Mouse (Mus musculus) forebrain, embryonic 16.5 days (tissue): ENCODE data around the gene Sh2b3. TPM values are rescaled to one million over a fixed set of nuclear protein-coding genes. Genes with fewer than 3 reads are reported as not detected.

Experiments
- ATAC-seq: fragments of 200-750 bp; cut with Nextera tagmentation; 2 replicates; pipeline ENCODE4 v1.8.0; 2017; ENCODE audit warnings: mild to moderate bottlenecking, moderate library complexity
- H3K27ac ChIP-seq: fragments of 300-500 bp; sonication (generic); 2 replicates; pipeline ENCODE4 v1.5.1; 2014; ENCODE audit warnings: low read length, control low read depth
- H3K27me3 ChIP-seq: fragments of 300-500 bp; sonication (generic); replicated peaks from 2 replicates; pipeline ENCODE4 v1.6.1; 2014; ENCODE audit warnings: low read length; ENCODE audit not compliant: control insufficient read depth, insufficient read depth
- H3K36me3 ChIP-seq: fragments of 300-500 bp; sonication (generic); 2 replicates; pipeline ENCODE4 v1.6.1; 2014; ENCODE audit not compliant: control insufficient read depth, insufficient read depth
- H3K4me1 ChIP-seq: fragments of 300-500 bp; sonication (generic); replicated peaks from 2 replicates; pipeline ENCODE4 v1.6.1; 2014; ENCODE audit warnings: low read length; ENCODE audit not compliant: control insufficient read depth, insufficient read depth
- H3K4me2 ChIP-seq: fragments of 300-500 bp; sonication (generic); 2 replicates; pipeline ENCODE4 v1.6.1; 2014; ENCODE audit warnings: mild to moderate bottlenecking, low read length, control low read depth
- H3K4me3 ChIP-seq: fragments of 300-500 bp; sonication (generic); replicated peaks from 2 replicates; pipeline ENCODE4 v1.5.1; 2014; ENCODE audit warnings: mild to moderate bottlenecking, low read length, control low read depth
- H3K9ac ChIP-seq: fragments of 300-500 bp; sonication (generic); replicated peaks from 2 replicates; pipeline ENCODE4 v1.6.1; 2014; ENCODE audit warnings: low read depth, low read length, control low read depth
- H3K9me3 ChIP-seq: fragments of 300-500 bp; sonication (generic); 2 replicates; pipeline ENCODE4 v1.6.1; 2016; ENCODE audit warnings: low read length; ENCODE audit not compliant: control insufficient read depth
- WGBS: fragments of 180-500 bp; shearing (Covaris S2); extraction: QIAGEN DNeasy Blood & Tissue Kit; methylation state at CpG from one replicate; pipeline ENCODE4 v1.1.7; 2014; 5-methylcytosine and 5-hydroxymethylcytosine counted together
- polyA plus RNA-seq: library from polyadenylated mRNA; unstranded; fragments of >200 nt; fragmentation: Nextera tagmentation; extraction: Ambion mirVana; gene quantifications from 2 replicates; pipeline ENCODE4 v1.2.1, GENCODE M21; 2015

Gene Sh2b3
- polyA plus RNA-seq, 1 experiment from 2014 or later = 5.9 TPM

- 77% methylated on average over 5 of the region's 5 CpGs for WGBS
- H3K27ac ChIP-seq = no peak overlapping the region
- H3K4me1 ChIP-seq = no peaks in the 10 kb centered on the region
- H3K27me3 ChIP-seq = no peaks in the 10 kb centered on the region
- no peak overlapping the region for H3K9ac ChIP-seq
- no peaks in the 10 kb centered on the region for H3K36me3 ChIP-seq
- H3K4me3 ChIP-seq = no peak overlapping the region
- H3K9me3 ChIP-seq = no peaks in the 10 kb centered on the region
- no peak for ATAC-seq
- H3K4me2 ChIP-seq = no peak overlapping the region
These were observed 30.5 kb upstream of the Sh2b3 start for GRCm38 (mm10) chr5:121867963-121868362.

- no peak overlapping the region for H3K9ac ChIP-seq
- H3K27me3 ChIP-seq = no peaks in the 10 kb centered on the region
- no peak overlapping the region for H3K4me3 ChIP-seq
- ATAC-seq = no peak
- peaks cover 6% of the 10 kb centered on the region for H3K36me3 ChIP-seq
- 12% methylated on average over 7 of the region's 11 CpGs for WGBS
- H3K27ac ChIP-seq = no peak overlapping the region
- no peak overlapping the region for H3K4me2 ChIP-seq
- H3K4me1 ChIP-seq = no peaks in the 10 kb centered on the region
- H3K9me3 ChIP-seq = 0 out of 2 replicates have a peak, but pooled peaks cover 2% of the 10 kb centered on the region
These were observed 26.9 kb upstream of the Sh2b3 start for GRCm38 (mm10) chr5:121864330-121864729.

GRCm38 (mm10) chr5:121861964-121862363 is 24.5 kb upstream of the Sh2b3 start:
- Histone ChIP-seq H3K4me1 (no peaks in the 10 kb centered on the region), H3K4me3 (no peak overlapping the region), H3K9me3 (0 out of 2 replicates have a peak, but pooled peaks cover 2% of the 10 kb centered on the region), H3K27me3 (no peaks in the 10 kb centered on the region), H3K27ac (no peak overlapping the region), H3K9ac (no peak overlapping the region), H3K4me2 (no peak overlapping the region), H3K36me3 (peaks cover 6% of the 10 kb centered on the region)
- WGBS = 60% methylated on average over 5 of the region's 5 CpGs
- ATAC-seq = no peak

- no peaks in the 10 kb centered on the region for H3K27me3 ChIP-seq
- no peak overlapping the region for H3K27ac ChIP-seq
- H3K36me3 ChIP-seq = peaks cover 8% of the 10 kb centered on the region
- H3K4me1 ChIP-seq = peaks cover 10% of the 10 kb centered on the region; the same call in 1 of the 2 replicates
- WGBS = 93% methylated on average over 12 of the region's 12 CpGs
- no peak overlapping the region for H3K4me3 ChIP-seq
- H3K9ac ChIP-seq = no peak overlapping the region
- no peak for ATAC-seq
- no peak overlapping the region for H3K4me2 ChIP-seq
- H3K9me3 ChIP-seq = 0 out of 2 replicates have a peak, but pooled peaks cover 2% of the 10 kb centered on the region
These were observed 21.0 kb upstream of the Sh2b3 start for GRCm38 (mm10) chr5:121858427-121858826.

GRCm38 (mm10) chr5:121856740-121857139 is 19.3 kb upstream of the Sh2b3 start:
- ATAC-seq = no peak
- Histone ChIP-seq H3K36me3 (peaks cover 21% of the 10 kb centered on the region), H3K4me3 (no peak overlapping the region), H3K4me2 (no peak overlapping the region), H3K4me1 (peaks cover 10% of the 10 kb centered on the region; the same call in 1 of the 2 replicates), H3K27ac (no peak overlapping the region), H3K9ac (no peak overlapping the region), H3K9me3 (0 out of 2 replicates have a peak, but pooled peaks cover 2% of the 10 kb centered on the region), H3K27me3 (no peaks in the 10 kb centered on the region)
- WGBS = 91% methylated on average over 11 of the region's 11 CpGs

- Histone ChIP-seq H3K9me3 (no peaks in the 10 kb centered on the region), H3K36me3 (peaks cover 15% of the 10 kb centered on the region), H3K27me3 (no peaks in the 10 kb centered on the region), H3K9ac (no peak overlapping the region), H3K4me1 (peaks cover 25% of the 10 kb centered on the region), H3K4me2 (no peak overlapping the region), H3K27ac (no peak overlapping the region), H3K4me3 (no peak overlapping the region)
- 38% methylated on average over 10 of the region's 10 CpGs for WGBS
- ATAC-seq = no peak
These were observed 17.3 kb upstream of the Sh2b3 start for GRCm38 (mm10) chr5:121854768-121855167.

DNA sequence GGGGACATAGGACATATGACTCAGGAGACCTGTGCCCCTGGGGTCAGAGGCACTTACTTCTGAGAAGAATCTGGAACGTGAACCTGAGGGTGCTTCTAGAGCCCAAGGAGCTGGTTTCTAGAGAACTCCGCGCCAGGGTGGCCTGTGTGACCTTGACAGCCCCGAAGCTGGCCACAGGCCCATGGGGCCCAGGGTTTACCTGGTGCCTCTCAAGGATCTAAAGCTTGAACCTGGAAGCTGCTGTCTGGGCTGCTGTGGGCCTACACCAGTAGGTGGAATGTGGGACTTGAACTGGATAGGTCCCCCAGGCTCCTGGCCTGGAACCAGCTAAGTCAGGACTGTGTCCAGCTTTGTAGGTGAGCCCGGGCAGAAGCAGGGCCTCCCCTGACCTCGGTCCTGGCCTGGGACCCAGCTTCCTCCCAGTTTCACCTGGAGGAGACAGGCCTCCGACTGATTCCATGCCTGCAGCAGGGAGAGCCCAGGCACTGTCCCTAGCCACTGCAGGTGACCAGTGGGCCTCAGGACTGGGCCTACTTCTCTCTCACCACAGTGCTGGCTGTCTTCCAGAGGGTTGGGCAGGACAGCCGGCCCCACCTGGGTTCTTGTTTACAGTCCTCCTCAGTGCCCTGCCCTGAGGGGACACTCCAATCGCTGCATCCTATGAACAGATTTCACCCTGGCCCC is 16.1 kb upstream of the Sh2b3 start:
- H3K4me2 ChIP-seq = no peak overlapping the region
- 84% methylated on average over 9 of the region's 9 CpGs for WGBS
- no peak overlapping the region for H3K27ac ChIP-seq
- H3K9me3 ChIP-seq = no peaks in the 10 kb centered on the region
- H3K9ac ChIP-seq = no peak overlapping the region
- peaks cover 15% of the 10 kb centered on the region for H3K36me3 ChIP-seq
- H3K4me1 ChIP-seq = peaks cover 29% of the 10 kb centered on the region
- no peak for ATAC-seq
- H3K27me3 ChIP-seq = no peaks in the 10 kb centered on the region
- H3K4me3 ChIP-seq = no peak overlapping the region

GRCm38 (mm10) chr5:121849478-121850349 is 12.3 kb upstream of the Sh2b3 start:
- 0 out of 2 replicates have a peak, but pooled peaks cover 3% of the 10 kb centered on the region for H3K27me3 ChIP-seq
- 37% methylated on average over 20 of the region's 20 CpGs for WGBS
- H3K36me3 ChIP-seq = peaks cover 15% of the 10 kb centered on the region
- H3K4me1 ChIP-seq = peaks cover 34% of the 10 kb centered on the region
- H3K4me2 ChIP-seq = peak overlapping the region; percentile 60
- no peak for ATAC-seq
- peak overlapping the region; percentile 93 for H3K4me3 ChIP-seq
- H3K9me3 ChIP-seq = no peaks in the 10 kb centered on the region
- H3K27ac ChIP-seq = 0 out of 2 replicates have a peak overlapping the region, but pooled peaks have one; percentile 8
- peak overlapping the region; percentile 87 for H3K9ac ChIP-seq

DNA sequence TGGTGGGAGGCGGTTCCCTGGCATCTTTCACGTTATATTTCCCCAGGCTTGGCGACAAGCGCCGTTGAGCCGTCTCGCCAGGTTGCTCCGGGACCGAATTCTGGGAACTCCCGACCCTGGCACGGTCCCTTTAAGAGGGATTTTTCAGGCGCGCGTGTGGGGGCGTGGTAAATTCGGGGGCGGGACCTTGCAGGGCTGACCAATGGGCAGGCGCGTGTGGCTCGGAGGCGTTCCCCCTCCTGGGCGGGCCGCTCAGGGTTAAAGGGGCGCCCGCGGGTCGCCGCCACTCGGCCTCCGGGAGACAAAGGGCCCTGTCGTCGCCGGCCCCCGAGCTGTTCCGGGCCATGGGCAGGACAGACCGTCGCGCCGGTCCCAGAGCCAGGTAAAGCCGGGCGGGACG is 11.3 kb upstream of the Sh2b3 start, which contains the start of gene Pheta1:
Pheta1 (plus strand) TSS at position 242 of the 400 bp plus-strand sequence.
- Histone ChIP-seq H3K9ac (peak within 1 kb of the TSS; percentile 87), H3K4me2 (peak within 1 kb of the TSS; percentile 60), H3K27me3 (0 out of 2 replicates have a peak, but pooled peaks cover 3% of the 10 kb centered on the region), H3K9me3 (no peaks in the 10 kb centered on the region), H3K36me3 (peaks cover 15% of the 10 kb centered on the region), H3K4me3 (peak within 1 kb of the TSS; percentile 93), H3K27ac (peak within 1 kb of the TSS; percentile 60), H3K4me1 (peaks cover 28% of the 10 kb centered on the region)
- ATAC-seq = peak; percentile 94
- WGBS = under 1% methylated on average over 41 of the region's 42 CpGs
